Mouse (Mus musculus): ENCODE measurements around the gene Relb. TPM values are rescaled to one million over a fixed set of nuclear protein-coding genes. Genes with fewer than 3 reads are reported as not detected.

Relb gene
- total RNA-seq, 2 experiments from 2014 or later: 0.47 TPM; not detected in 1

- ATAC-seq (replicated peaks; ENCODE audit: low FRiP score, low TSS enrichment, poor library complexity, severe bottlenecking): peak; percentile 61
Measured at GRCm38 (mm10) chr7:19561765-19562642, 67.2 kb downstream of the Relb start.

GRCm38 (mm10) chr7:19561431-19561764 is 67.8 kb downstream of the Relb start:
- ATAC-seq (replicated peaks; ENCODE audit: low FRiP score, low TSS enrichment, poor library complexity, severe bottlenecking): no peak

GRCm38 (mm10) chr7:19560491-19561260 is 68.6 kb downstream of the Relb start:
- ATAC-seq (replicated peaks; ENCODE audit: low FRiP score, low TSS enrichment, poor library complexity, severe bottlenecking): no peak

GRCm38 (mm10) chr7:19558965-19559364 is 70.3 kb downstream of the Relb start:
- no peak for ATAC-seq (replicated peaks; ENCODE audit: low FRiP score, low TSS enrichment, poor library complexity, severe bottlenecking)

GRCm38 (mm10) chr7:19557982-19558900 is 71.0 kb downstream of the Relb start:
- ATAC-seq (replicated peaks; ENCODE audit: low FRiP score, low TSS enrichment, poor library complexity, severe bottlenecking): no peak

GRCm38 (mm10) chr7:19557086-19557485 is 72.2 kb downstream of the Relb start:
- no peak for ATAC-seq (replicated peaks; ENCODE audit: low FRiP score, low TSS enrichment, poor library complexity, severe bottlenecking)

Other genes starting within 250 kb of the Relb start
- 27.7 and 39.0 TPM in 2 replicates for gene Ercc2, start 247.4 kb downstream of the Relb start, total RNA-seq (2014; fragmentation: Nextera tagmentation)
- gene Ercc2, start 247.4 kb downstream of the Relb start, total RNA-seq (2017): 18.7 and 21.2 TPM in 2 replicates
- gene Klc3, start 225.3 kb downstream of the Relb start, total RNA-seq (2014; fragmentation: Nextera tagmentation): not detected in 2 replicates
- gene Klc3, start 225.3 kb downstream of the Relb start, total RNA-seq (2017): 0.61 TPM in 1 of 2 replicates, not detected in the other
- gene Ckm, start 224.7 kb downstream of the Relb start, total RNA-seq (2014; fragmentation: Nextera tagmentation): not detected in 2 replicates
- 0.80 TPM in 1 of 2 replicates, not detected in the other for gene Ckm, start 224.7 kb downstream of the Relb start, total RNA-seq (2017)
- 7.8 and 11.3 TPM in 2 replicates for gene Mark4, start 170.6 kb downstream of the Relb start, total RNA-seq (2014; fragmentation: Nextera tagmentation)
- 3.0 and 3.1 TPM in 2 replicates for gene Mark4, start 170.6 kb downstream of the Relb start, total RNA-seq (2017)
- gene Exoc3l2, start 166.1 kb downstream of the Relb start, total RNA-seq (2014; fragmentation: Nextera tagmentation): 1.7 and 2.3 TPM in 2 replicates
- gene Exoc3l2, start 166.1 kb downstream of the Relb start, total RNA-seq (2017): 1.0 and 1.5 TPM in 2 replicates
- 3.4 and 3.6 TPM in 2 replicates for gene Bloc1s3, start 121.1 kb downstream of the Relb start, total RNA-seq (2014; fragmentation: Nextera tagmentation)
- gene Bloc1s3, start 121.1 kb downstream of the Relb start, total RNA-seq (2017): 3.6 and 4.7 TPM in 2 replicates
- gene Trappc6a, start 121.0 kb downstream of the Relb start, total RNA-seq (2014; fragmentation: Nextera tagmentation): 89.3 and 96.3 TPM in 2 replicates
- gene Trappc6a, start 121.0 kb downstream of the Relb start, total RNA-seq (2017): 22.6 and 23.6 TPM in 2 replicates
- 0.20 TPM in 1 of 2 replicates, not detected in the other for gene Nkpd1, start 111.6 kb downstream of the Relb start, total RNA-seq (2014; fragmentation: Nextera tagmentation)
- not detected in 2 replicates for gene Nkpd1, start 111.6 kb downstream of the Relb start, total RNA-seq (2017)
- gene Ppp1r37, start 66.4 kb downstream of the Relb start, total RNA-seq (2014; fragmentation: Nextera tagmentation): 27.7 and 37.2 TPM in 2 replicates
- 14.6 and 14.7 TPM in 2 replicates for gene Ppp1r37, start 66.4 kb downstream of the Relb start, total RNA-seq (2017)
- gene Zfp296, start 52.2 kb downstream of the Relb start, total RNA-seq (2014; fragmentation: Nextera tagmentation): 0.47 and 4.2 TPM in 2 replicates
- gene Zfp296, start 52.2 kb downstream of the Relb start, total RNA-seq (2017): 3.2 and 3.9 TPM in 2 replicates
- 60.3 and 70.0 TPM in 2 replicates for gene Gemin7, start 51.8 kb downstream of the Relb start, total RNA-seq (2014; fragmentation: Nextera tagmentation)
- 24.1 and 25.1 TPM in 2 replicates for gene Gemin7, start 51.8 kb downstream of the Relb start, total RNA-seq (2017)
- gene Clasrp, start 25.0 kb downstream of the Relb start, total RNA-seq (2014; fragmentation: Nextera tagmentation): 44.9 and 53.1 TPM in 2 replicates
- gene Clasrp, start 25.0 kb downstream of the Relb start, total RNA-seq (2017): 33.9 and 48.3 TPM in 2 replicates
- gene Clptm1, start 35.6 kb upstream of the Relb start, total RNA-seq (2014; fragmentation: Nextera tagmentation): 45.9 and 70.1 TPM in 2 replicates
- gene Clptm1, start 35.6 kb upstream of the Relb start, total RNA-seq (2017): 31.1 and 37.3 TPM in 2 replicates
- not detected in 2 replicates for gene Apoc2, start 48.5 kb upstream of the Relb start, total RNA-seq (2014; fragmentation: Nextera tagmentation)
- gene Apoc2, start 48.5 kb upstream of the Relb start, total RNA-seq (2017): not detected in 2 replicates
- gene Gm44805, start 52.0 kb upstream of the Relb start, total RNA-seq (2014; fragmentation: Nextera tagmentation): not detected in 2 replicates
- not detected in 2 replicates for gene Gm44805, start 52.0 kb upstream of the Relb start, total RNA-seq (2017)
- not detected in 2 replicates for gene Apoc4, start 52.0 kb upstream of the Relb start, total RNA-seq (2014; fragmentation: Nextera tagmentation)
- gene Apoc4, start 52.0 kb upstream of the Relb start, total RNA-seq (2017): not detected in 2 replicates
- 2.3 and 3.6 TPM in 2 replicates for gene Apoc1, start 63.2 kb upstream of the Relb start, total RNA-seq (2014; fragmentation: Nextera tagmentation)
- 15.4 TPM in 1 of 2 replicates, not detected in the other for gene Apoc1, start 63.2 kb upstream of the Relb start, total RNA-seq (2017)
- gene Apoe, start 69.8 kb upstream of the Relb start, total RNA-seq (2014; fragmentation: Nextera tagmentation): 113 and 140 TPM in 2 replicates
- gene Apoe, start 69.8 kb upstream of the Relb start, total RNA-seq (2017): 556 and 867 TPM in 2 replicates
- 111 and 140 TPM in 2 replicates for gene Tomm40, start 86.0 kb upstream of the Relb start, total RNA-seq (2014; fragmentation: Nextera tagmentation)
- gene Tomm40, start 86.0 kb upstream of the Relb start, total RNA-seq (2017): 44.6 and 64.9 TPM in 2 replicates
- gene Nectin2, start 121.0 kb upstream of the Relb start, total RNA-seq (2014; fragmentation: Nextera tagmentation): 2.2 and 6.0 TPM in 2 replicates
- gene Nectin2, start 121.0 kb upstream of the Relb start, total RNA-seq (2017): 3.9 and 12.3 TPM in 2 replicates
- 5.3 TPM in 1 of 2 replicates, not detected in the other for gene Bcam, start 141.6 kb upstream of the Relb start, total RNA-seq (2014; fragmentation: Nextera tagmentation)
- 0.08 TPM in 1 of 2 replicates, not detected in the other for gene Bcam, start 141.6 kb upstream of the Relb start, total RNA-seq (2017)
- gene Cblc, start 167.4 kb upstream of the Relb start, total RNA-seq (2014; fragmentation: Nextera tagmentation): not detected in 2 replicates
- gene Cblc, start 167.4 kb upstream of the Relb start, total RNA-seq (2017): not detected in 2 replicates
- gene Bcl3, start 193.3 kb upstream of the Relb start, total RNA-seq (2014; fragmentation: Nextera tagmentation): 3.3 TPM in 1 of 2 replicates, not detected in the other
- gene Bcl3, start 193.3 kb upstream of the Relb start, total RNA-seq (2017): 0.34 TPM in 1 of 2 replicates, not detected in the other
- not detected in 2 replicates for gene Gm19345, start 222.6 kb upstream of the Relb start, total RNA-seq (2014; fragmentation: Nextera tagmentation)
- gene Gm19345, start 222.6 kb upstream of the Relb start, total RNA-seq (2017): not detected in 2 replicates
- not detected in 2 replicates for gene Ceacam16, start 231.9 kb upstream of the Relb start, total RNA-seq (2014; fragmentation: Nextera tagmentation)
- gene Ceacam16, start 231.9 kb upstream of the Relb start, total RNA-seq (2017): not detected in 2 replicates

Data from megakaryocyte-erythroid progenitor cell, adult 5-6 weeks (primary cell).